Mouse (Mus musculus): ENCODE data around the gene Cdc34.

DNA sequence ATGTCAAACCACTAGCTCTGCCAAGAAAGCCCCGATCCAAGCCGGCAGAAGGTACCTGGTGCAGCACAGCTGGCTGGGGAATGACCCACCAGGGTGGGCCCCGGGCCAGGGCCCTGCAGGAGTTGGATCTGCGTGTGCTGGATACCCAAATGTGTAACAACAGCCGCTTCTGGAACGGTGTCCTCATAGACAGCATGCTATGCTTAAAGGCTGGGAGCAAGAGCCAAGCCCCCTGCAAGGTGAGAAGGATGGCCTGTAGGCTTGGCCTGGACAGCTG lies 12.3 kb downstream of the Cdc34 start:
- TF ChIP-seq CTCF (IDR thresholded peaks at IDR 0.05; ENCODE audit: low read depth) (no peak), EP300 (IDR thresholded peaks at IDR 0.05; ENCODE audit: low read depth) (no peak)
